In the genomic region with DNA sequence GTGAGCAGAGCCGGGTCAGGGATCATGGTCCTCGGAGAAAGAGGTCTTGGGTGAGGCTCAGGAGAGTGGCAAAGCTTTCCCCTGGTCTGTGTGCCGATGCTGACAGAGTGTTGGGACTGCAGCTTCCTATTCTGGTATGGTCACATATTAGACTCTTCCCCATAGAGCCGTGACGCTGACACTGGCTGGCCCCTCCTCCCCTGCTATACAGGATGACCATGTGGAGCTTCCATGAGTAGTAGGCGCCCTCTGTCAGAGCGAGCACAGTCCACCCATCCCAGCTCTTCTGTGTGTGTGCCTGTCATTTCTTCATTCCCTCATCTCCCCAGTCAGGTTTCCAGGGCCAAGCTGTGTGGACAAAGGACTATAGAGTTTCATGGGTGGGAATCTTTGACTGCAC, we compare ENCODE assay signal across 14 mouse cellular contexts. TPM values are rescaled to one million over a fixed set of nuclear protein-coding genes. Genes with fewer than 3 reads are reported as not detected.
"Had no signal": no experiment of that assay in that cellular context is flagged by ENCODE, and none has a peak within 500 bp of the region (broad histone marks: within the 10 kb centered on the region; RNA-seq: fewer than 3 reads in every experiment).

No protein-coding gene starts in this region.

- H3K27ac ChIP-seq: hindbrain, embryonic 14.5 days; left cerebral cortex, adult 2 months; limb, embryonic 15.5 days; midbrain, embryonic 12.5 days had no signal

- H3K9ac ChIP-seq: hindbrain, embryonic 14.5 days; limb, embryonic 15.5 days; midbrain, embryonic 12.5 days had no signal

- H3K4me3 ChIP-seq: left cerebral cortex, adult 2 months; limb, embryonic 15.5 days; midbrain, embryonic 12.5 days had no signal

- H3K36me3 ChIP-seq: limb, embryonic 15.5 days; midbrain, embryonic 12.5 days had no signal

- H3K27me3 ChIP-seq: limb, embryonic 15.5 days; midbrain, embryonic 12.5 days had no signal

- DNase-seq: lung, adult 2 months; lung, postnatal 36 days; right cerebral cortex, postnatal 14 days; thymus, adult 18-20 months; thymus, postnatal 14 days had no signal

- ATAC-seq: intestine, embryonic 16.5 days; lung, postnatal 0 days had no signal

- H3K9me3 ChIP-seq: limb, embryonic 15.5 days; midbrain, embryonic 12.5 days had no signal

- H3K4me2 ChIP-seq: hindbrain, embryonic 14.5 days; limb, embryonic 15.5 days; midbrain, embryonic 12.5 days had no signal

- H3K4me1 ChIP-seq: limb, embryonic 15.5 days had no signal

RNA-seq across cellular contexts. Expression of a gene that starts 36.1 kb away (rescaled TPM):
- total RNA-seq: megakaryocyte progenitor cell, adult 5-6 weeks had no signal
- polyA plus RNA-seq: intestine, embryonic 16.5 days; large intestine, adult 2 months; limb, embryonic 15.5 days; lung, adult 2 months; lung, postnatal 0 days; spleen, adult 2 months had no signal

RNA-seq across cellular contexts. Expression of a gene that starts 39.2 kb away (rescaled TPM):
- total RNA-seq: megakaryocyte progenitor cell, adult 5-6 weeks had no signal
